Mouse (Mus musculus) lung, postnatal 0 days (tissue): ENCODE data around the gene Fam131b.

Experiments used
- CTCF ChIP-seq: IDR thresholded peaks from 2 replicates; pipeline ENCODE4 v1.5.1; 2016; ENCODE audit warnings: antibody characterized with exemption, mild to moderate bottlenecking
- EP300 ChIP-seq: IDR thresholded peaks from 2 replicates; pipeline ENCODE4 v1.6.1; 2016; ENCODE audit warnings: antibody characterized with exemption, mild to moderate bottlenecking, control low read depth

DNA sequence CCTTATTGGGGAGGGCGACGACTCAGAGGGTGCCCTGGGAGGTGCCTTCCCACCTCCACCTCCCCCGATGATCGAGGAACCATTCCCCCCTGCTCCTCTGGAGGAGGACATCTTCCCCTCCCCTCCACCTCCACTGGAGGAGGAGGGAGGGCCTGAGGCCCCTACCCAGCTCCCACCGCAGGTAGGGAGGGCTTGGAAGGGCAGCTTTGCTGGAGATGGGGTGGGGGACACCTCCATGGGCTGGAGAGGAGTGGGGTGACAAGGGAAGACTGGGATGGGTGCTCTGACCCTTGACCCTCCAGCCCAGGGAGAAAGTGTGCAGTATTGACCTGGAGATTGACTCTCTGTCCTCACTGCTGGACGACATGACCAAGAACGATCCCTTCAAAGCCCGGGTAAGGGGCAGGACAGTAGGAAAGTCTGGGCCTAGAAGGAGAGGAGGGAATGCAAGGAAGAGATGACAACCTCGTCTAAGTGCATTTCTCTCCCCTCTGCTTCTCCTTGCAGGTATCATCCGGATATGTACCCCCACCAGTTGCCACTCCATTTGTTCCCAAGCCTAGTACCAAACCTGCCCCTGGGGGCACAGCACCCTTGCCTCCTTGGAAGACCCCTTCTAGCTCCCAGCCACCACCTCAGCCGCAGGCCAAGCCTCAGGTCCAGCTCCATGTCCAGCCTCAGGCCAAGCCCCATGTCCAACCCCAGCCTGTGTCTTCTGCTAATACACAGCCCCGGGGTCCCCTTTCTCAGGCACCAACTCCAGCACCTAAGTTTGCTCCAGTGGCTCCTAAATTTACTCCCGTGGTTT lies 26.7 kb upstream of the Fam131b start:
- TF ChIP-seq EP300 (no peak), CTCF (no peak)
